Mouse (Mus musculus): ENCODE data around the gene Fabp3. TPM values are rescaled to one million over a fixed set of nuclear protein-coding genes. Genes with fewer than 3 reads are reported as not detected.

Fabp3 gene
- total RNA-seq, 2 experiments from 2014 or later: 646 to 1,026 TPM

DNA sequence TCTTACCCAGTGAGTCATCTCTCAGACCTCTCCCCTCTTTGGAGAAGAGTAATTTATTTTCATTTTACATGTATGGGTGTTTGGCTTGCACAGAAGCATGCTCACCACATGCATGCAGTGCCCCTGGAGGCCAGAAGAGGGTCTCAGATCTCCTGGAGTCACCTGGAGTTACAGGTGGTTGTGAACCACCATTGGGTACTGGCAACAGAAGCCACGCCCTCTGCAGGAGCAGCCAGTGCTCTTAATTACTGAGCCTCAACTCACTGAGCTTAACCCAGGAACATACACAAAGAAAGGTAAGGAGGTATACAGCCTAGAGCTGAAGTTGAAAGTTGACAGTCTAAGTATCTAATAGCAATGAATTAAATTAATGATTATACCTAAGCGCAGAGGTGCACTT is 17.1 kb downstream of the Fabp3 start:
- DNase-seq: no peak

GRCm38 (mm10) chr4:130327366-130327765 is 19.0 kb downstream of the Fabp3 start:
- DNase-seq: no peak

DNA sequence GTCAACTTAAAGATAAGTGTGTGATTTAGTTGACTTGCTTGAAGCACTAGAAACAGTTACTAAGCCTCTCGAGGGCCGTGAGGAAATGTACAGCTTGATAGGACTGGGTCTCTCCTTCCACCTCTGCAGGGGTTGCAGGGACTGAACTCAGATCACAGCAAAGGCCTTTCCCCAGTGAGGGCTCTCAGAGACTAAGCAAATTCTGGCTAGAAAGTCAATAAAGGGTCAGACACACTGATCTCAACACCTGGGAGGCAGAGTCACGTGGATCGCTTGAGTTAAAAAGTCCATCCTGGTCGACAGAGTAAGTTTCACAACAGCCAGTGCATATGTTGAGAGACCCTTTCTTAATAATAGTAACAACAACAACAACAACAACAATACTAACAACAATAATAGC is 27.5 kb downstream of the Fabp3 start:
- no peak for DNase-seq

DNA sequence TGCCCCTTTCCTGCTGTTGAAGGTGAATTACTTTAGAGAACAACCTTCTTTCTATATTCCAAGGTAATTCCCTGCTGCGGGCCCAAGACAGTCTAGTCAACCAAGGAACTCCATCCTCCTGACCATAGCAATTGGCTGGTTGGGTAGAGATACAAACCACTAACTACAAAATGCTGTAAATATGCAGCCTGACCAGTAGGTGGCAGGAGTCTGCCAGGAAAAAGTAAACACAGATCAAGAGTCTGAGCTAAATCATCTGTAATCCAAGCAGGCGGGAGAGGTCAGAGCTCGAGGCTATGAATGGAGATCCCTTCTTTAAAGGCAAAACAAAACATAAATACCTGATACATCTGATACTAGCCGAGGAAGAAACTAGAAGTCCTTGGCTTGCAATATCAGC is 33.3 kb downstream of the Fabp3 start:
- DNase-seq: peak; percentile 16

DNA sequence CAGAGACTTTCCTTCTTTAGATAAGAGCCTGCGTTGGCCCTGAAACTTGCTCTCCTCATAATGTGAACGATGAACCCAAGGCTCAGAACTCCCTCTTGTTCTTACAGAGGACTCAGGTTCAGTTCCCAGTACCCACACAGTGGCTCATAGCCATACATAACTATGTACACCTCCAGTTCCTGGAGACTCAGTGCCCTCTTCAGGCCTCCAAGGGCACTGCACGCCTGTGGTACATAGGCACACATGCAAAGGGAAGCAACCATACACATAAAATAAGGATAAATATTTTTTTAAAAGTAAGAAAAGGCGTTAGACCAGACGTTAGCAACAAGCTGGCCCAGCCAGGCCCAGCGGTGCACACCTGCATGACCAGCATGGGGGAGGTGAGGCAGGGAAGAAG is 41.3 kb downstream of the Fabp3 start:
- DNase-seq: no peak

- no peak for DNase-seq
These were observed 42.5 kb downstream of the Fabp3 start for GRCm38 (mm10) chr4:130350690-130351422.

DNA sequence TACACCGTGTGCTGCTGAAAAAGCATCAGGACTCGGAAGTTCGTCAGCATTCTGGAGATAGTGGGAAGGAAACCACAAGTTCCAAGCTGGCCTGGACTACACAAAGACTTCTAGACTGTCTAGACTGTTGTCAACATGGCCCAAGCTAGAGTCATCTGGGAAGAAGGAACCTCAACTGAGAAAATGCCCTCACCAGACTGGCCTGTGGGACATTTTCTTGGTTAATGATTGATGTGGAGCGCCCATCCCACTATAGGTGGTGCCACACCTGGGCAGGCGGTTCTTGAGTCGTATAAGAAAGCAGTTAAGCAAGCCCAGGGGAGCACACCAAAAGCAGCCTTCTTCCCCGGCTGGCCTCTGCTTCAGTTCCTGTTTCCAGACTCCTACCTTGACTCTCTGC is 44.2 kb downstream of the Fabp3 start:
- no peak for DNase-seq

- no peak for DNase-seq
These were observed 49.6 kb downstream of the Fabp3 start for GRCm38 (mm10) chr4:130357946-130358345.

DNA sequence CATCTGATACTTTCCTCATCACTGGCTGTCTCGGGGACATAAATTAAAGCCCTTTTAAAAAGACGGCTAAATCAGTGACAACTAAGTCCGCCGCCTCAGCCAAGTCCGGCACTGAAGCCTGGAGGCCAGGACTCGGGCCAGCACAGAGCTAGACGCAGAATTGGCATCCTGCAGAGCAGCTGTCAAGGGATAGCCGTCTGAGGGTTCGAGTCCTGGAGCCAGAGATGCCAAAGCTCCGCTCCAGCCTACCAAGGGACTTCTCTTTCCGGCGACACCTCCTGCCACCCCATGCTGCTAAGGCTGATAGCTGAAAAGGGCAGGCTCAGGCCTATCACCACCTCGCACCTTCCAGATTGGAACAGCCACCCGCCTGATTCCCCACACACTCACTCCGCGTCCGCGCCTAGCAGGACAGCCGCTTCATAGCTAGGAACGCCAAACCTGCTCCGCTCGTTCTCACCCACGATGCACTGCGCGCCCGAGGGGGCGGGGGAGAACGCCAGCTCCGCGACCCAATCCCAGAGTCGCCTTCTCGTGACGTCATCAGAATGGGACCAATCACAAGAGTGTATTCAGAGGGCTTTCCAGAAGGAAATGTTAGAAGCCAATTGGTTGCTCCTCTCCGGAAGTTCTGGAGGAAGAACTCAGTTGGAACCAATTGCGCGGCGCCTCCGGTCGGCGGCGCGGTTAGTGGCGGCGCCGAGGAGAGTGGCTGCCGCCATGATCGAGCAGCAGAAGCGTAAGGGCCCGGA is 51.3 kb downstream of the Fabp3 start, which contains the start of the genes Zcchc17 and Snrnp40:
TSS of gene Zcchc17 (minus strand) at position 458 of the 752 bp plus-strand sequence.
TSS of gene Snrnp40 (plus strand) at position 647 of the 752 bp plus-strand sequence.
- DNase-seq: peak; percentile 98

DNA sequence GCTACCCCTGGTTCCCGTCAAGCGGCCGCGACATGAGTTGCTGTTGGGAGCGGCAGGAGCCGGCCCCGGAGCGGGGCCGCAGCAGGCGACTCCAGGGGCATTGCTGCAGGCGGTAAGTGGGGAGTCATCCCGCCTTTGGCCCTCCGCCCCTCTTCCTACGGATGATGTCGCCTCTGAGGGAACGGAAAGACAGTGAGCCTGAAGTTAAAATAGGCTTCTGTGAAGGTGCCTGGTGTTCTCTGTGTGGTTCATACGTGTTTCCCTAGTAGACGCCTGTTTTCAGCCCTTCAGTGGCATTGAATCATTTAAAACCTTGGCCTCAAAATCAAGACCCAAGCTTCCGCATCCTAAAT is 51.8 kb downstream of the Fabp3 start:
- no peak for DNase-seq

Other genes with a start within 250 kb of the Fabp3 start
- 10 to 100 TPM; 28.9 to 30.5 TPM for gene Pef1, start 206.0 kb upstream of the Fabp3 start, total RNA-seq (2021)
- not detected for gene Hcrtr1, start 169.2 kb upstream of the Fabp3 start, total RNA-seq (2021)
- 10 to 100 TPM; 23.7 to 31.5 TPM for gene Tinagl1, start 133.5 kb upstream of the Fabp3 start, total RNA-seq (2021)
- gene Gm853, start 86.2 kb upstream of the Fabp3 start, total RNA-seq (2021): not detected
- 10 to 100 TPM; 52.0 to 64.1 TPM for gene Serinc2, start 29.4 kb upstream of the Fabp3 start, total RNA-seq (2021)
- not detected for gene Gm10570, start 79 bp downstream of the Fabp3 start, total RNA-seq (2021)
- gene Zcchc17, start 51.3 kb downstream of the Fabp3 start, total RNA-seq (2021): 10 to 100 TPM; 36.1 to 37.7 TPM
- gene Snrnp40, start 51.5 kb downstream of the Fabp3 start, total RNA-seq (2021): 10 to 100 TPM; 10.9 to 11.2 TPM

All from gastrocnemius, postnatal 25 days (tissue).